Mouse (Mus musculus): ENCODE data around the gene Lipt2. TPM values are rescaled to one million over a fixed set of nuclear protein-coding genes. Genes with fewer than 3 reads are reported as not detected.

Lipt2 gene
- polyA plus RNA-seq, 1 experiment: 0.02 TPM

GRCm38 (mm10) chr7:100157669-100158068 lies 1.4 kb upstream of the Lipt2 start:
- Histone ChIP-seq H3K9me3 (ENCODE audit: control insufficient read depth, low read length) (no peaks in the 10 kb centered on the region), H3K27me3 (ENCODE audit: control insufficient read depth) (peaks cover 3% of the 10 kb centered on the region; the same call in 1 of the 2 replicates), H3K36me3 (ENCODE audit: control insufficient read depth) (no peaks in the 10 kb centered on the region), H3K4me1 (ENCODE audit: control insufficient read depth) (peaks cover 14% of the 10 kb centered on the region), H3K4me3 (replicated peaks) (no peak overlapping the region)
- no peak for TF ChIP-seq GATA1 (IDR thresholded peaks at IDR 0.05; ENCODE audit: low read length)
- TF ChIP-seq TAL1 (IDR thresholded peaks at IDR 0.05; ENCODE audit: low read length): no peak

GRCm38 (mm10) chr7:100160006-100160405 lies 929 bp downstream of the Lipt2 start:
- TF ChIP-seq TAL1 (IDR thresholded peaks at IDR 0.05; ENCODE audit: low read length) (no peak), GATA1 (IDR thresholded peaks at IDR 0.05; ENCODE audit: low read length) (no peak)
- Histone ChIP-seq H3K4me3 (replicated peaks) (peak overlapping the region; percentile 82), H3K4me1 (ENCODE audit: control insufficient read depth) (peaks cover 14% of the 10 kb centered on the region), H3K9me3 (ENCODE audit: control insufficient read depth, low read length) (no peaks in the 10 kb centered on the region), H3K27me3 (ENCODE audit: control insufficient read depth) (no peaks in the 10 kb centered on the region), H3K36me3 (ENCODE audit: control insufficient read depth) (no peaks in the 10 kb centered on the region)

- Histone ChIP-seq H3K4me1 (ENCODE audit: control insufficient read depth) (peaks cover 14% of the 10 kb centered on the region), H3K9me3 (ENCODE audit: control insufficient read depth, low read length) (no peaks in the 10 kb centered on the region), H3K36me3 (ENCODE audit: control insufficient read depth) (no peaks in the 10 kb centered on the region), H3K27me3 (ENCODE audit: control insufficient read depth) (no peaks in the 10 kb centered on the region; the same call in 1 of the 2 replicates), H3K4me3 (replicated peaks) (no peak overlapping the region)
- TF ChIP-seq GATA1 (IDR thresholded peaks at IDR 0.05; ENCODE audit: low read length): no peak
- no peak for TF ChIP-seq TAL1 (IDR thresholded peaks at IDR 0.05; ENCODE audit: low read length)
These were observed 4.4 kb downstream of the Lipt2 start for GRCm38 (mm10) chr7:100163506-100163905.

GRCm38 (mm10) chr7:100168654-100169053 lies 9.6 kb downstream of the Lipt2 start:
- no peak overlapping the region for H3K4me3 ChIP-seq (replicated peaks)
- H3K4me1 ChIP-seq (ENCODE audit: control insufficient read depth): no peaks in the 10 kb centered on the region
- H3K9me3 ChIP-seq (ENCODE audit: control insufficient read depth, low read length): no peaks in the 10 kb centered on the region
- no peak for TF ChIP-seq GATA1 (IDR thresholded peaks at IDR 0.05; ENCODE audit: low read length)
- TF ChIP-seq TAL1 (IDR thresholded peaks at IDR 0.05; ENCODE audit: low read length): no peak
- no peaks in the 10 kb centered on the region for H3K36me3 ChIP-seq (ENCODE audit: control insufficient read depth)
- no peaks in the 10 kb centered on the region; the same call in 1 of the 2 replicates for H3K27me3 ChIP-seq (ENCODE audit: control insufficient read depth)

- TF ChIP-seq GATA1 (IDR thresholded peaks at IDR 0.05; ENCODE audit: low read length) (no peak), TAL1 (IDR thresholded peaks at IDR 0.05; ENCODE audit: low read length) (no peak)
- H3K36me3 ChIP-seq (ENCODE audit: control insufficient read depth): no peaks in the 10 kb centered on the region
- H3K9me3 ChIP-seq (ENCODE audit: control insufficient read depth, low read length): no peaks in the 10 kb centered on the region
- H3K4me1 ChIP-seq (ENCODE audit: control insufficient read depth): no peaks in the 10 kb centered on the region
- no peak overlapping the region for H3K4me3 ChIP-seq (replicated peaks)
- H3K27me3 ChIP-seq (ENCODE audit: control insufficient read depth): peaks cover 10% of the 10 kb centered on the region
These were observed 11.7 kb downstream of the Lipt2 start for GRCm38 (mm10) chr7:100170756-100171155.

- no peak for TF ChIP-seq GATA1 (IDR thresholded peaks at IDR 0.05; ENCODE audit: low read length)
- no peak for TF ChIP-seq TAL1 (IDR thresholded peaks at IDR 0.05; ENCODE audit: low read length)
- Histone ChIP-seq H3K36me3 (ENCODE audit: control insufficient read depth) (no peaks in the 10 kb centered on the region), H3K9me3 (ENCODE audit: control insufficient read depth, low read length) (no peaks in the 10 kb centered on the region), H3K4me1 (ENCODE audit: control insufficient read depth) (peaks cover 29% of the 10 kb centered on the region), H3K27me3 (ENCODE audit: control insufficient read depth) (peaks cover 55% of the 10 kb centered on the region), H3K4me3 (replicated peaks) (no peak within 1 kb of the TSS)
These were observed 17.2 kb downstream of the Lipt2 start, which contains the start of gene Kcne3 for GRCm38 (mm10) chr7:100176269-100176668. Kcne3 (plus strand) TSS chr7:100176502.

- Histone ChIP-seq H3K27me3 (ENCODE audit: control insufficient read depth) (peaks cover 58% of the 10 kb centered on the region), H3K4me1 (ENCODE audit: control insufficient read depth) (peaks cover 29% of the 10 kb centered on the region), H3K9me3 (ENCODE audit: control insufficient read depth, low read length) (no peaks in the 10 kb centered on the region), H3K4me3 (replicated peaks) (peak overlapping the region; percentile 47), H3K36me3 (ENCODE audit: control insufficient read depth) (no peaks in the 10 kb centered on the region)
- TF ChIP-seq GATA1 (IDR thresholded peaks at IDR 0.05; ENCODE audit: low read length) (no peak), TAL1 (IDR thresholded peaks at IDR 0.05; ENCODE audit: low read length) (no peak)
These were observed 19.2 kb downstream of the Lipt2 start for GRCm38 (mm10) chr7:100178016-100178890.

- Histone ChIP-seq H3K27me3 (ENCODE audit: control insufficient read depth) (peaks cover 58% of the 10 kb centered on the region), H3K4me1 (ENCODE audit: control insufficient read depth) (peaks cover 29% of the 10 kb centered on the region), H3K4me3 (replicated peaks) (peak overlapping the region; percentile 47), H3K9me3 (ENCODE audit: control insufficient read depth, low read length) (no peaks in the 10 kb centered on the region), H3K36me3 (ENCODE audit: control insufficient read depth) (no peaks in the 10 kb centered on the region)
- TF ChIP-seq GATA1 (IDR thresholded peaks at IDR 0.05; ENCODE audit: low read length) (no peak), TAL1 (IDR thresholded peaks at IDR 0.05; ENCODE audit: low read length) (no peak)
These were observed 19.8 kb downstream of the Lipt2 start for GRCm38 (mm10) chr7:100178891-100179233.

GRCm38 (mm10) chr7:100179394-100179793 lies 20.3 kb downstream of the Lipt2 start:
- Histone ChIP-seq H3K27me3 (ENCODE audit: control insufficient read depth) (peaks cover 58% of the 10 kb centered on the region), H3K4me1 (ENCODE audit: control insufficient read depth) (peaks cover 29% of the 10 kb centered on the region), H3K9me3 (ENCODE audit: control insufficient read depth, low read length) (no peaks in the 10 kb centered on the region), H3K4me3 (replicated peaks) (no peak overlapping the region), H3K36me3 (ENCODE audit: control insufficient read depth) (no peaks in the 10 kb centered on the region)
- TF ChIP-seq TAL1 (IDR thresholded peaks at IDR 0.05; ENCODE audit: low read length) (0 out of 3 replicates have a peak, but pooled peaks have one; percentile 14), GATA1 (IDR thresholded peaks at IDR 0.05; ENCODE audit: low read length) (no peak)

Measured in erythroblast, embryonic 14.5 days (primary cell).